Mouse (Mus musculus) kidney, adult 10 weeks (tissue): ENCODE results near the gene Tgm1. TPM values are rescaled to one million over a fixed set of nuclear protein-coding genes. Genes with fewer than 3 reads are reported as not detected.

Experiments used
- polyA plus RNA-seq: library from polyadenylated mRNA; stranded (reverse); fragments of 350-450 nt; fragmentation: Illumina TruSeq; extraction: RNeasy Lipid Tissue Mini Kit (QIAGEN cat#74804); gene quantifications from one replicate; pipeline ENCODE4 v1.2.3, GENCODE M21; 2014; ENCODE audit warnings: low read depth, low replicate concordance

Tgm1 gene
- polyA plus RNA-seq = 1.2 TPM

DNA sequence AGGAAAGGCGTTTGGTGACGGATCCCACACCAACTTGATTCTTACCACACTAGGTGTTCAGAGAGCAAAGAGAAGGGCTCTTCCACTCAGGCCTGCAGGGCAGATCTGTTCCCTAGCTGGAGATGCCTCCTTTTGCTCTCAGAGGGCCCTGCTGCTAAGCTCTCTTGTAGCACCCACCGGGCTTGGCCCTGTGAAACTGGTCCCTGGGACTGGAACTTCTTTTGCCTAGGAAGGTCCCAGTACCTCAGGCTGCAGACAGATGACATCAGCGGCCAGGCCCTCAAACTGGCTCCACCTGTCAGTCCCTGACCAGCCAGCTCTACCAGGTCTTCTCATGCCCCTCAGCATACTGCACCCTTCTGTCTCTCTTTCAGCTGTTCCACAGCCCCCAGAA lies at the start of gene Tgm1:
Gene Tgm1 (minus strand): TSS at position 198 of the 394 bp plus-strand sequence.

DNA sequence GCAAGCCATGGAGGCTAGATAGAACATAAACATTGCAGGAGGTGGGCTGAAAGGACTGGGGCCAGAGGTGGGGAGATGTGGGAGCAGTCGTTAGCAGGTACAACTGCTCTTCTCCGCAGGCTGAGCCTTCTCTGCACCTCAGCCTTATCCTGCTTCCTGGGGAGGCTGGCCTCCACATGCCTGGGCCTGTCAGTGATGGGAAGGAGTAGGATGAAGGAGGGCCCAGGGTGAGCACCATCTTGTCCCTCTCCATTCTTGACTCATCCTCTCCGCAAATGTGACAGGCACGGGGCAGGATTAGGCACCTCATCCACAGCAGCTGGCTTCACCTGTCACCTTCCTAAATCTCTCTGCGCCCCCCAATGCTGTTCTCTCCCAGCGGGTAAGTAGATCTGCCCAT lies 47.4 kb upstream of the Tgm1 start, which contains the start of gene Ltb4r2:
Gene Ltb4r2 (plus strand): TSS at position 266 of the 400 bp plus-strand sequence.

DNA sequence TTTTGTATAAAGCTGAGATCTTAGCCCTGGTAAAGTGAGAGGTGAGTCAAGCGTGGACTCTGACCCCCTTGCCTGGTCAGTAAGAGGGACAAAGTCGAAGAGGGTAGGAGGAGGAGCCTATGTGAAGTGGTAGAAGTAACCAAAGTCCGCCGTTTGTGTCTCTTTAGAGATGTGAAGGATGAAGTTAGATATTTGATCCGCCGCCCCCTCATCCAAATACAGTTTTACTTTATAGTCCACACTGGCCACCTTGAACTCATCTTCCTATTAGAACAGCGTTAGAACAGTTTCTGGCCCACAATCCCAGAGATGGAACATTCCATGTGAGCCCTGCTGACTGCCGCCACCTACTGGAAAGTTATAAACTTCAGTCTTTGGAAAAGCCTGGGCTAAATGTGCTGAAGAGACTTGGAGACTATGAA lies 44.6 kb upstream of the Tgm1 start, which contains the start of gene Cideb:
Gene Cideb (minus strand): TSS at position 96 of the 422 bp plus-strand sequence.

DNA sequence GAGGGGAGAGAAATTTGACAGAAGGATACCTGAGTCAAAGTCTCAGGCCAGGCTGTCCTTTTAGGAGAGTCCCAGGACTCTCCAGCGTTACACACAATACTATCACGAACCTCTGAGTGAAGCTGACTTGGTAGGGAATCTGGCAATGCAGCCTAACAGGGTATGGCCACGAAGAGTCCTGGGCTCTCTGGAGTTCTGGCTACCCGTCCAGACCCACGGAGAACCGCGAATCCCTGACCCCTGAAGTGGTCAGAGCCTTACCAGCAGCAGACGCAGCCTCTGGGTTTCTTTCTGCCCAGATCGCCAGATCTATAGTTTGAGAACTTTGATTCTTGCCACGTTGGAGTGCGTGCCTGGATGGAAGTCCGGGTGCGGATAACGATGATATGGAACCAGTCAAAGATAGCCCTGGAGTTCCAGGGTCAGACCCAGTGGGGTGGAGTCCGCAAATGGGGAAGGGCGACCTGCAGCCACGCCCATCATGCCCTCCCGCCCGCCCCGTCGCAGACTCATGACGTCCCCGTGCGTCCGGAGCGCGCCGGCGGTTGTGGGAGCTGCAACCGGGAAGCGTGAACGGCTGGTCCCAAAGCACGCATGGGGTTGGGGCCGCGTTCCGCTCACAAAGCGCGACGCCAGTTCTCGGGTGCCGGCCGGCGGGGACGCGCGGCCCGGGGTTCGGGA lies 31.6 kb upstream of the Tgm1 start, which contains the start of the genes Dhrs1 and Nop9:
Gene Dhrs1 (minus strand): TSS at position 511 of the 681 bp plus-strand sequence.
Gene Nop9 (plus strand): TSS at position 514 of the 681 bp plus-strand sequence.

DNA sequence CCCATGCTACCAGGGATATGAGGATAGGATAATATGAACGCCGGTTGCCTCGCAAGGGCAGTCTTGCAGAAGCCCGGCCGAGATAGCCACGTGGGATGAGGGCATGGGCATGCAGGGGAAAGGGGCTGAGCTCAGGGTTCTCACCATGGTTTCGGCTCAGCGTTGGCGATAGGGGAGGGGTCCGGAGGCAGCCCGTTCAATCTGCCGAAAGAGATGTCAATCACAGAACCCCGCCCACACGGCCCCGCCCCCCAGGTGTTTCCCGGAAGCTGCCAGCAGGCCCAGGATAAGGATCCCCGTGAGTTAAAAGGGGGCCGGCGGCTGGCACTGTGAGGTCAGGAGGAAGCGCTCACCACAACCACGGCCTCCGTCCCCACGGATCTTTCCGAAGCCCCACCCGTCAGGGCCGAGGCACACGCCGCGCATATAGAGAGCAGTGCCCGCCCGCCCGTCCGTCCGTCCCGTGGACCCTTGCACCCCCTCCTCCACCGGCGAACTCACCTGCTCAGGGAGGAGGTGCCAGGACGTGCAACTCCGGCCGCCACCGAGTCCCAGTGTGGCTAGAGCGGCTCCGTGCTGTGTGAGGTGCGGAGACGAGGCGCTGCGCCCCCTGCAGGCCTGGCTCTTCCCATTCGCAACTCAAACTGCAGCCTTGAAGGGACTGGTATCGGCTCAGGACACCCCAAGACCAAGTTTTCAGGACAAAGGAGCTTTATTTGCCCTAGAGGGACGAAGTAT lies 8.1 kb upstream of the Tgm1 start, which contains the start of gene Rabggta:
Gene Rabggta (minus strand): TSS at position 564 of the 738 bp plus-strand sequence.

DNA sequence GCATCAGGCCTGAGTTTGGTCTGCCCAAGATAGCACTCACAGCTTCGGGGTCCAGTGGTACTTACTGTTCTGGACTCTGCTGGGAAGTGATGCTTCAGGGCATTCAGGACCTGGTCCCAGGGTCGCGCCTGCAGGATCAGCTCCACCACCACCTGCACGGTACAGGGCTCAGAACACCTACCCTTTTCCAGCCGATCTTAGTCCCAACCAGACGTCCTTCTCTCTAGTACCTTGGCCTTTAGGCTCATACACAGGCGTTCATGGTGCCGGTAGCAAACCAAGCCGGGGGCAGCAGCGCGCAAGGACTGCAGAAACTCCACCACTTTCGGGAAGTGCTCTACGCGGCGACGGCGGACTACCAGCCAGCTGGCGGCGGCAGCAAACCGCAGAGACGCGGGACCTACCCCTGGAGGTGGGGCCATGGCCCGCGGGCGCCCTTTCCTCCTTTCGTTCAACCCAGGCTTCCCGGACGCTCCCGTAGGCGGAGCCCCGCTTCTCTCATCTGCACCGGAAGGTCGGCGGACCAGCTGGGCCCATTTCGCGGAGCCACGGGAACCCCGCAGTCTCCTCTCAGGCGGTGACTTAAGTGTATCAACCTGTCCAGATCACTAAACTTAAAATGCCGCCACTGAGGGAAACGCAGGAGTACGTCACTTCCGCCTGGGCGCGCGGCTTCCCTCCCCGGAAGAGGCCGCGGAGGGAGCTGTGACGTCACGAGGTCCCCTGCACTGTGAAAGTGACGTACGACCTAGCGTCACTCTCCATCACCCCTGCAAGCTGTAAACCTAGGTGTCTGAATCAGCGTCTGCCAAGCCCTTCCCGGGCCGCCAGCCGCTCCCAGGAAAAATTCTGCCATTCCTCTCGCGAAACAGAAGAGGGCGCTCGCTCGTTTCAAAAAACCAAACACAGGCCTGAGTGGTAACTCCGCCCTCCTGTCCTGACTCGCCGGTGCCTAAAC lies 32.3 kb downstream of the Tgm1 start, which contains the start of gene Tinf2:
Gene Tinf2 (minus strand): TSS at position 661 of the 958 bp plus-strand sequence.

DNA sequence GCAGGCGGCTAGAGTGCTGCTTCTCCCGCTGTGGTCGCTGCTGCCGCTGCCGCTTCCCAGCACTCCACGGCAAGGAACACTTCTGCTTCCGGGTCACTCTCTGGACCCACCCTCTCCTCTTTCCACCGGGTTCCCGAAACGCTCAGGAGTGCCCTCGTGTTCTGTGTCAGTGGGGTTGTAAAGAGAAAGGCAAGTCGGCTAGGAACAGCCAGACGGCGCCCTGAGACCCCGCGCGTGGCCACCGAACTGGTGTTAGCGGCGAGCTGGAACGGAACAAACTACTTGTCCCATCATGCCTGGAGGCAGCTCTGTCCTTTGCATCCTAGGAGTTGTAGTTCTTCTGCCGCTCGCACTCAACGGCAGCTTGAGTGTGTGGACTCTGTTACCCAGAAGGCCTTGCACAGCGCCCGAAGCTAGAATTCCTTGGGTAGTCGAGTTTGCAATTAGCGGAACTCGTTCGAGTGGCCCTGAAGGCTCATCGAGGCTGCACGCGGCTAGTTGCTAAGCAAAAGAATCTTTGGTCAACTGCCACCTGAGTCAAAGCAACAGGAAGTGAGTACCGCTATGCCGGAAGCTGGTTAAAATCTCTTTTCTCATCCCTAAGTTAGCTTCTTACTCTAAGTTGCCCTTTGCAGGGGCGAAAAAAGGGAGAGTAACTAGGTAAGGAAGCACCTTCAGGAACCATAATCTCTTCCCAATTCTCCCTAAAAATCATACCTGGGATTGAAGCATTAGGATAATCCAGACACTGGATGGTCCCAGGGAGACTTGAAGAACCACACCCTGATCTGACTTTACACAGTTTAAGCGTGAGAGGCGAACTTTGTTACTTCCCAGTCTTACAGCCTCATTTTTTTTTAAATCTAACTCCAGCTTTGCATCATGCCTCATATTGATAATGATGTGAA lies 41.6 kb downstream of the Tgm1 start, which contains the start of the genes Gmpr2 and Nedd8:
Gene Gmpr2 (plus strand): TSS at position 109 of the 908 bp plus-strand sequence.
Gene Nedd8 (minus strand): TSS at position 292 of the 908 bp plus-strand sequence.

DNA sequence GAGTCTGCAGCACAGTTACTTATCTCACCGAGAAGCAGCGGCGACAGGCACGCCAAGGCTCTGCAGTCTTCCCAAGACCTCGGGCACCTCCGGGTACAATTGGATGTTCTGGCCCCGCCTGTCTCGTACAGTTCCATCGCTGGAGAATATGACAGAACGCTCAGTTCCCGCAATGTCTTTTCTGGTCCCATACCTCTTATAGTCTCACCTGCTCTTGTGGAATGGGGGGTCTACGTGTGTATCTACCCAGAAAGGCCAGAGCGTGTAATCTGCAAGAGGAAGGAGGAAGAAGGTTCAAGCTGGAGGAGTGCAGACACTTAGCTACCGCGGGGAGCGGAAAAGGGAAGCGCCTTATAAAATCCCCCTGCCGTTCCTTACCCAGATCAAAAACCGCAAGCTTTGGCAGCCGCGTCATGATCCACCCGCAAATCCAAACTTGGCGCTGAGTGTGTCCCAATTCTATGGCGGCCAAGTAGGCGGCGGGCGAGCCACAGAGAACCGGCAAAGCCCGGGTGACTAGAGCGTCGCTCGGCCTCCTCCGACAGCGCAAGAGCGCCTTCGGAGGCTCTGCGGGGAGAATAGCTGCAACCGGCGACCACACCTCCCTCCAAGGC lies 53.7 kb downstream of the Tgm1 start, which contains the start of gene Mdp1:
Gene Mdp1 (minus strand): TSS at position 549 of the 614 bp plus-strand sequence.

Other genes starting within 250 kb of the Tgm1 start
- 153 TPM for gene Dhrs4, start 235.2 kb downstream of the Tgm1 start, polyA plus RNA-seq
- gene Carmil3, start 223.3 kb downstream of the Tgm1 start, polyA plus RNA-seq = not detected
- not detected for gene Cpne6, start 203.5 kb downstream of the Tgm1 start, polyA plus RNA-seq
- not detected for gene Nrl, start 188.9 kb downstream of the Tgm1 start, polyA plus RNA-seq
- gene Pck2, start 173.7 kb downstream of the Tgm1 start, polyA plus RNA-seq = 2.1 TPM
- gene Dcaf11, start 153.9 kb downstream of the Tgm1 start, polyA plus RNA-seq = 33.8 TPM
- gene A730061H03Rik, start 153.5 kb downstream of the Tgm1 start, polyA plus RNA-seq = not detected
- not detected for gene Fitm1, start 138.3 kb downstream of the Tgm1 start, polyA plus RNA-seq
- 112 TPM for gene Psme1, start 135.8 kb downstream of the Tgm1 start, polyA plus RNA-seq
- gene Emc9, start 128.6 kb downstream of the Tgm1 start, polyA plus RNA-seq = 6.6 TPM
- 55.1 TPM for gene Psme2, start 122.8 kb downstream of the Tgm1 start, polyA plus RNA-seq
- gene Rnf31, start 122.2 kb downstream of the Tgm1 start, polyA plus RNA-seq = 1.1 TPM
- 18.5 TPM for gene Irf9, start 110.4 kb downstream of the Tgm1 start, polyA plus RNA-seq
- gene Rec8, start 95.9 kb downstream of the Tgm1 start, polyA plus RNA-seq = 0.53 TPM
- gene Ipo4, start 78.0 kb downstream of the Tgm1 start, polyA plus RNA-seq = 5.9 TPM
- gene Gm49378, start 76.0 kb downstream of the Tgm1 start, polyA plus RNA-seq = 0.24 TPM
- 44.5 TPM for gene Tm9sf1, start 70.1 kb downstream of the Tgm1 start, polyA plus RNA-seq
- not detected for gene Tssk4, start 63.7 kb downstream of the Tgm1 start, polyA plus RNA-seq
- 20.2 TPM for gene Mdp1, start 53.4 kb downstream of the Tgm1 start, polyA plus RNA-seq
- gene Gmpr2, start 42.0 kb downstream of the Tgm1 start, polyA plus RNA-seq = 33.6 TPM
- gene Nedd8, start 41.8 kb downstream of the Tgm1 start, polyA plus RNA-seq = 55.2 TPM
- gene Tinf2, start 32.1 kb downstream of the Tgm1 start, polyA plus RNA-seq = 7.2 TPM
- 0.65 TPM for gene Rabggta, start 8.3 kb upstream of the Tgm1 start, polyA plus RNA-seq
- 25.8 TPM for gene Dhrs1, start 31.8 kb upstream of the Tgm1 start, polyA plus RNA-seq
- gene Nop9, start 31.8 kb upstream of the Tgm1 start, polyA plus RNA-seq = 3.4 TPM
- 16.4 TPM for gene Cideb, start 44.5 kb upstream of the Tgm1 start, polyA plus RNA-seq
- 0.24 TPM for gene Ltb4r2, start 47.5 kb upstream of the Tgm1 start, polyA plus RNA-seq
- not detected for gene Ltb4r1, start 52.0 kb upstream of the Tgm1 start, polyA plus RNA-seq
- 0.16 TPM for gene Adcy4, start 70.2 kb upstream of the Tgm1 start, polyA plus RNA-seq
- 0.73 TPM for gene Ripk3, start 74.9 kb upstream of the Tgm1 start, polyA plus RNA-seq
- gene Nfatc4, start 109.2 kb upstream of the Tgm1 start, polyA plus RNA-seq = 1.1 TPM
- gene Nynrin, start 140.1 kb upstream of the Tgm1 start, polyA plus RNA-seq = 0.40 TPM
- not detected for gene Cbln3, start 170.5 kb upstream of the Tgm1 start, polyA plus RNA-seq
- 8.8 TPM for gene Khnyn, start 171.0 kb upstream of the Tgm1 start, polyA plus RNA-seq
- gene Sdr39u1, start 186.4 kb upstream of the Tgm1 start, polyA plus RNA-seq = 19.8 TPM
- not detected for gene Cma1, start 230.7 kb upstream of the Tgm1 start, polyA plus RNA-seq
- gene Cma2, start 237.1 kb upstream of the Tgm1 start, polyA plus RNA-seq = not detected